ENCODE assay signal across 18 mouse cellular contexts in genomic region chr10:10947531-10947930, GRCm38 (mm10).
A peak's percentile ranks its signal among the peaks of the same experiment; 100 is the strongest.
DNase-seq lines count a peak whose midpoint lies in the region; ATAC-seq and TF ChIP-seq lines count a peak whose summit lies in the region.
"Had no signal": no experiment of that assay in that cellular context is flagged by ENCODE, and none has a peak within 500 bp of the region (broad histone marks: within the 10 kb centered on the region; RNA-seq: fewer than 3 reads in every experiment).

No protein-coding gene starts in this region.

- H3K4me2 ChIP-seq in midbrain, embryonic 11.5 days, result no peak overlapping the region
- H3K4me2 ChIP-seq in midbrain, embryonic 14.5 days (ENCODE audit: low read length), result no peak overlapping the region
- H3K4me2 ChIP-seq: embryonic facial prominence, embryonic 12.5 days; forebrain, embryonic 13.5 days; forebrain, embryonic 15.5 days had no signal

- no peak for ATAC-seq in midbrain, embryonic 11.5 days (ENCODE audit: low FRiP score)
- ATAC-seq in midbrain, embryonic 14.5 days (ENCODE audit: low FRiP score, low TSS enrichment), result no peak
- ATAC-seq: forebrain, embryonic 13.5 days; forebrain, embryonic 15.5 days; forebrain, postnatal 0 days had no signal

- 100% methylated on average over 2 of the region's 2 CpGs for WGBS in midbrain, embryonic 11.5 days
- 96% methylated on average over 2 of the region's 2 CpGs for WGBS in midbrain, embryonic 14.5 days

- DNase-seq in layer of hippocampus, adult 2 months (ENCODE audit: low spot score in 2 of 2), result peak in 1 of 2 experiments; percentile 37
- DNase-seq in layer of hippocampus, postnatal 10 days (ENCODE audit: low spot score in 2 of 2), result no peak
- DNase-seq in midbrain, embryonic 11.5 days (ENCODE audit: low spot score, missing footprints), result peak; percentile 19
- no peak for DNase-seq in midbrain, embryonic 14.5 days
- no peak for DNase-seq in left cerebral cortex, postnatal 10 days (ENCODE audit: extremely low spot score in 1 of 2, low spot score in 2 of 2)
- DNase-seq: adrenal gland, adult 2 months; adrenal gland, postnatal 10 days; adrenal gland, postnatal 25 days; cerebellum, adult 11-12 months; cerebellum, adult 2 months; cerebellum, adult 9-10 months; cerebellum, postnatal 10 days; cerebellum, postnatal 25 days; forebrain, postnatal 0 days had no signal

- TF ChIP-seq CTCF in layer of hippocampus, adult 2 months (conservative IDR thresholded peaks at IDR 0.05), result no peak

- no peak overlapping the region for H3K4me3 ChIP-seq in layer of hippocampus, adult 2 months
- H3K4me3 ChIP-seq in midbrain, embryonic 11.5 days (ENCODE audit: low read depth, low read length), result no peak overlapping the region
- no peak overlapping the region for H3K4me3 ChIP-seq in midbrain, embryonic 14.5 days (replicated peaks; ENCODE audit: low read depth, low read length)
- H3K4me3 ChIP-seq: embryonic facial prominence, embryonic 10.5 days; embryonic facial prominence, embryonic 12.5 days; forebrain, embryonic 13.5 days; forebrain, embryonic 15.5 days had no signal

- no peaks in the 10 kb centered on the region for H3K9me3 ChIP-seq in midbrain, embryonic 11.5 days (ENCODE audit: control insufficient read depth, low read length)
- no peaks in the 10 kb centered on the region for H3K9me3 ChIP-seq in midbrain, embryonic 14.5 days (ENCODE audit: control insufficient read depth, low read length)
- H3K9me3 ChIP-seq: embryonic facial prominence, embryonic 10.5 days; embryonic facial prominence, embryonic 12.5 days; forebrain, embryonic 13.5 days; forebrain, embryonic 15.5 days had no signal

- intact Hi-C loops in left cerebral cortex, postnatal 10 days (cut with DNase I), result no loop called here

- H3K4me1 ChIP-seq in midbrain, embryonic 11.5 days (ENCODE audit: control insufficient read depth, insufficient read depth, low read length), result no peaks in the 10 kb centered on the region
- H3K4me1 ChIP-seq in midbrain, embryonic 14.5 days (ENCODE audit: control insufficient read depth, insufficient read depth, low read length), result no peaks in the 10 kb centered on the region
- H3K4me1 ChIP-seq: embryonic facial prominence, embryonic 10.5 days; embryonic facial prominence, embryonic 12.5 days; forebrain, embryonic 13.5 days; forebrain, embryonic 15.5 days had no signal

- H3K36me3 ChIP-seq in midbrain, embryonic 11.5 days (ENCODE audit: control insufficient read depth, insufficient read depth, low read length), result no peaks in the 10 kb centered on the region
- no peaks in the 10 kb centered on the region for H3K36me3 ChIP-seq in midbrain, embryonic 14.5 days (ENCODE audit: control insufficient read depth, insufficient read depth, low read length)
- H3K36me3 ChIP-seq: embryonic facial prominence, embryonic 10.5 days; embryonic facial prominence, embryonic 12.5 days; forebrain, embryonic 15.5 days had no signal

- H3K27ac ChIP-seq in layer of hippocampus, adult 2 months, result peak overlapping the region; percentile 40
- no peak overlapping the region for H3K27ac ChIP-seq in midbrain, embryonic 11.5 days (ENCODE audit: low read depth, low read length)
- H3K27ac ChIP-seq in midbrain, embryonic 14.5 days (replicated peaks; ENCODE audit: low read depth, low read length), result no peak overlapping the region
- H3K27ac ChIP-seq: embryonic facial prominence, embryonic 10.5 days; embryonic facial prominence, embryonic 12.5 days; forebrain, embryonic 13.5 days; forebrain, embryonic 15.5 days had no signal

- no peak overlapping the region for H3K9ac ChIP-seq in midbrain, embryonic 11.5 days (ENCODE audit: low read length)
- H3K9ac ChIP-seq in midbrain, embryonic 14.5 days (replicated peaks; ENCODE audit: low read length), result no peak overlapping the region
- H3K9ac ChIP-seq: embryonic facial prominence, embryonic 12.5 days; forebrain, embryonic 13.5 days; forebrain, embryonic 15.5 days; forebrain, postnatal 0 days had no signal

- H3K27me3 ChIP-seq in midbrain, embryonic 11.5 days (ENCODE audit: control insufficient read depth, insufficient read depth, low read length), result no peaks in the 10 kb centered on the region
- H3K27me3 ChIP-seq in midbrain, embryonic 14.5 days (ENCODE audit: control insufficient read depth, insufficient read depth, low read length), result no peaks in the 10 kb centered on the region
- H3K27me3 ChIP-seq: embryonic facial prominence, embryonic 12.5 days; forebrain, embryonic 13.5 days; forebrain, embryonic 15.5 days had no signal
